Mouse (Mus musculus): ENCODE results near the gene Col4a6.

Col4a6 gene

DNA sequence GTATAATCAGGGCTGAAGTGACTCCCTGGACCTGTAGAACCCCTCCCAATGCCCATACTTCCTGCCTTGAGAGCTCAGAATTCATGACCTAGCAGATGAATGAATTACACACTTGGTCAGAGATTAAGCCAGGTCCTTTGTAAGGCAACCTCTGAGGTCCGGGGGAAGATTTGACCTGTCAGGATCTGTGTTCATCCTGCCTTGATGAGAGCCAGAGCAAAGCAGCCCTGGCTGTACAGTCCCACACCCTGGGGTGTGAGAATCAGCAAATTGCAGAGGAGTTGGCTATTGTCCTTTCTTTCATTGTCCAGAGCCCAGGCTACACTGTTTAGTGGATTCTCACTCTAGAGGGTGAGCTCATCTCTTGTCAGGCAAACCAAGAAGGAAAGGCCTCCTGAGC, 207.9 kb downstream of the Col4a6 start:
- peak; percentile 0 for DNase-seq (ENCODE audit: extremely low spot score)

DNA sequence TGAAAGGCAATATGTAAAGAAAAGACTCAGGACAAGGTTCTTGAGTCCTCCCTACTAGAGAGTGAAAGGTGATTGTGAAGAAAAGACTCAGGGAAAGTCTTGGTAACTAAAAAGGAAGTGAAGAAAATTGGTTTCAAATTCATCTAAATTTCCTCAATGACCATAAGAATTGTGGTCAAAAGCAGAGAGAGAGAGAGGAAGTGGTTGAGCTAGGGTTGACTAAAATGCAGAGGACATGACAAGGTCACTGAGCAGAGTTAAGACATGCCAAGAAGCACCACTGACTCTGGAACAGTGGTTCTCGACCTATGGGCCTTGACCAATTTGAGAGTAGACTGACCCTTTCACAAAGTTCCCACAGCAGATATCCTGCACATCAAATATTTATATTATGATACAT, 224.2 kb downstream of the Col4a6 start:
- no peak for DNase-seq (ENCODE audit: extremely low spot score)

DNA sequence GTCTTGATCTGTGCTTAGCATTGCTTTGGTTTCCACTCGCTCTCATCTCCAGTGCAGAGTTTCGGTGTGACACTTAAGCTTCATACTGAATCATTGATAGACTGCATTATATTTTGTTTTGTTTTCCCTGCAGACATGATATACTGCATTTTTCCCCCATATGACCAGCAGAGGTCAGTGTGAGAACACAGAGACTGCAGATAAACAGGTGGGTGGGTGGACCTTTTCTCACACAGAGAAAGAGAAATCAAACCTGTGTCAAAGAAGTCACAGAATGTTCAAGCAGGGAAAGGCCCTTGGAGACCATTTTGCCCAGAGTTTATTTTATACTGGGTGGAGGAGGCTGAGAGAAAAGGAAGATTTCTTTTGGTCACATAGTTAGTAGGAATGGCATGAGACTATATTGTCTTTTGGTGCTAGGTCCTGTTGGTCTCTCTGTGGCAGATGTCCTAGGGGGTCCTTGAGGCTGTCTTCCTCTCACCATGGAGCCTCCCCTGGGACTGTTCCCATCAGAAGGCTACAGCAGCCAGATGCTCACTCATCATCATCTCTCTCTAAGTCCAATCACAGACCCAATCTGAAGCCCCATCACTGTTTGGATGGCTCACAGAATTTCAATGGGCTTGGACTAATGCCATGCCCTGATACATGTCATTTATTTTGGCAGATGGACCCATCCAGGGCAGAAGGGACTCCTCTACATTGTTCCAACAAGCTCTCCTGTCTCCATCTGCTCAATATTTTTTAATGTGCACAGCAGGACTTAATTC, 237.1 kb downstream of the Col4a6 start:
- peak; percentile 14 for DNase-seq (ENCODE audit: extremely low spot score)

DNA sequence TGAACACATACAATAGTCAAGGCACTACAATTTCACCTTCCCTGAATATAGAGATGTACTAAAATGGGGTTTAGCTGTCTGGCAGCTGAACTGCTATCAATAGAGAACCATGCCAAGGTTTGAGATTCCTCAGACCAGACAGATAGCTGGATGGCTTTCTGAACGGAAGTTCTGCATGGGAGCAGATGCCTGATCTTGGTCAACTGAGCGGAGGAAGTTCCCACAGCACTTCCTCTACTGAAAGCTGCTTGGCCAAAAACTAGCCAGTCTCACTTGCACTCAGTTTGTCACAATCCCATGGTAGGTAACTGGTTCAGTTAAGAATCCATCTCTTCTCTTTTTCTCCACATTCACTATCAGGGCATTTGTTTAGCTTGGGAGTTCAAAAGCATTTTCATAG, 245.7 kb downstream of the Col4a6 start:
- no peak for DNase-seq (ENCODE audit: extremely low spot score)

DNA sequence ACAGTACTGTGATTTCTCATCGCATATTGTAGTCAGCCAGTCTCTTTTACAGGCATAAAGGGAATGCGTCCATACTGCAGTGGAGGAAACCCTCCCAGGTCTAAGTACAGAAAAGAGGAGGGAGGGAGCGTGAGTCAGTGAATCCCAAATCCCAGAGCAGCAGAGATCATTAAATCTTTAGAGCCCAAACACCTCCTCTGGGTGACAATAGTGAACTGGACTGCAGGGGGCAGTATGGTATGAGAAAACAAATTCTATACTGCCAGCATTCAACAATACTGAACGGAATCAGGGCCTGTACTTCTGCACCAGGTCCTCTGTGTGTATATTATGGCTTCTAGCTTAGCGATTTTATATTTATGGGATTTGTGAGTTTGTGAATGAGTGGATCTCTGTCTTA, 261.1 kb downstream of the Col4a6 start:
- peak; percentile 35 for DNase-seq (ENCODE audit: extremely low spot score)

DNA sequence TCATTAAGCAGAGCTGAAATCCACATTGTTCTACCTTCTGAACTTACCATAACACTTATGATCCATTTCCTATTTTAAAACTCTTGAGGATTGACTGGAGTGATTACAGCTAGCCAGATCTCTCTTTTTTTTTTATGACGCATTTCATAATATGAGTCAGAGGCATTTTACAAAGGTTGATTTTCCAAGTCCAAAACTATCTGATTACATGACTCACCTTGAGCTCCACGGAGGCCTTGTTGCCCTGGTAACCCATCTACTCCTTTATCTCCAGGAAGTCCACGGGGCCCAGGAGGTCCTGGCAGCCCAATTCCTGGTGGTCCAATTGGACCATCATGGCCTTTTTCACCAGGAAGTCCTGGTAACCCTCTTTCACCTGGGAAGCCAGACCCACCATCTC, 274.9 kb downstream of the Col4a6 start:
- DNase-seq (ENCODE audit: extremely low spot score), result no peak

DNA sequence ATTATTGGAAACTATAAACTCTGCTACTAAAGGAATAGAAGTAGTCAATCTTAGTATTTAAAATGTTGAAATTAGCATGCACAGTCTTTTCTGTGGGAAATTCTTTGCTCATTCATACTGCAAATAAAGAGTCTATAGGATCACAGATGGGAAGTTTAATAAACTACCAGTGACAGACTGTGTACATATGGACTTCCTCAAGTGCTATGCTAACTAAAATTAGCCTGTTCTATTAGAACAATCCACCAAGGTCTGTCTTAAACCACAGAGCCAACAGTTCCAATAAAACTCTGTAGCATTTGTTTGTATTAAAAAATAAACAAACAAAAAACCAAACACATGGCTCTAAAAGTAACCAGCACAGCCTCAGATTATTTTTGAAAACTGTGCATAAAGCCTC, 278.8 kb downstream of the Col4a6 start:
- DNase-seq (ENCODE audit: extremely low spot score), result no peak

DNA sequence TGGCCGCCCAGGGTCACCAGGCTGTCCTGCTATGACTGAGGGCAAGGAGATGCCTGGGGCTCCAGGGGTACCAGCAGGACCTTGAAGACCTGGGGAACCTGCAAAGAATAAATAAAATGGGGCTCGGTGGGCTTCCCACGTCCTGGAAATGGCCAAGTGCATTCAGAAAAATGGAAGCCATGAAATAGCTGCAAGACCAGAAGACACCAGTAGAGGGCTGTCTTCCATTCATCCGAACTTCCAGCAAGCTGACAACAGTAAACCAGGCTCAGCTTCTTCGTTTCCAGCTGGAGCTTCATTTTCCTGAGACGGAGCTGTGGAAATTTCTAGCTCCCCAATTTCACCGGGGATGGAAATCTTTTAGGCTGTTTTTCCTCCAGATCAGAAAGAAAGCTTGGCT, 298.5 kb downstream of the Col4a6 start:
- DNase-seq (ENCODE audit: extremely low spot score), result peak; percentile 25

DNA sequence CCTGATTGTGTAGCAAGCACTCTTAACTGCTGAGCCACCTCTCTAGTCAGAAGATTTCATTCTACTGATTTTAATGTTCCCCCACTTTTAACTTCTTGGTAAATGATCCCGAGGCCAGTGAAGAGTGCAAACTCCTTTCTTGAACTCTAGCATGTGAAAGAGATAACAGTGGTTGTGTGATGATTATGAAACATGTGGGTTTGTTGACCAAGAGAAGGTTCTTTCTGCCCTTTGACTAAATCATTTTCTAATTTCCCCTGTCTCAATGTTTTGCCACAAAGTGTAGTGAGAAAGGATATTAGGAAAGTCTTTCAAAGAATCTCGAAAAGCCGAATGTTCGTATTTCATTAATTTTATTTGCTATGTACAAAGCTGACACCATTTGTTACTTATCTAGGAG, 308.8 kb downstream of the Col4a6 start:
- no peak for DNase-seq (ENCODE audit: extremely low spot score)

DNA sequence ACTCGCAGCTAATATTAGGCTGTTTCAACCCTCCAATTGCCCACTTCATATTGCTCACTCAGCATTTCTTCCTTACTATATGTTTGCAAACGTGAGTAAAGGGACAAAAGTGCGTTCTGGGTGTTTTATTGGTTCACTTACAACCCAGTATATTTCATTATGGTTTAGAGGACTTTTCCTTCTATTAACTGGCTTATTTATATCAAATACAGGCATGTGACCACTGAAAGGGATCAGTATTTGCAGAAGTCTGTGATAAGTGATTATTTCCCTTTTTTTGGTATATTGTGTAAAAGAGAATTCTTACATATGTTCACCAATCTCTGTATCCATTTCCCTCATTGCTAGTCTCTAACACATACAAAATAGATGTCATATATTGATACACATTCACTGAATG, 313.5 kb downstream of the Col4a6 start:
- DNase-seq (ENCODE audit: extremely low spot score), result no peak

DNA sequence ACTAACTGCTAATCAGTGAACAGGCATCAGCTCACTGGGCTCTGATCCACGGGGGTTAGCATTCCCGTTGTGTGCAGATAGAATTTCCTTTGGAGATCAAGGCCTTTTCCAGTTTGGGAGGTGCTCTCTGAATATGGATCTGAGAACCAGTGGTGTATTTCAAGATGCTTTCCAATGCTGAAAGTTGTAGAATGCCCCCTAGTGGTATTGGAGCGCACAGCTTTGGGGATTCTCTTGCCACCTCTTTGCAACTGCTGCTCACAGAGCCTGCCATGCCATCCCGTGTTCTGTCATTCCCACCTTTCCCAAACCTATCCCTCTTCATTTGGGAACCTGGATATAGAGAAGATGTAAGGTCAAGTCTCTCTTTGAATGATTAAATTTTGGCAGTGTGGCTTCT, 315.7 kb downstream of the Col4a6 start:
- peak; percentile 21 for DNase-seq (ENCODE audit: extremely low spot score)

DNA sequence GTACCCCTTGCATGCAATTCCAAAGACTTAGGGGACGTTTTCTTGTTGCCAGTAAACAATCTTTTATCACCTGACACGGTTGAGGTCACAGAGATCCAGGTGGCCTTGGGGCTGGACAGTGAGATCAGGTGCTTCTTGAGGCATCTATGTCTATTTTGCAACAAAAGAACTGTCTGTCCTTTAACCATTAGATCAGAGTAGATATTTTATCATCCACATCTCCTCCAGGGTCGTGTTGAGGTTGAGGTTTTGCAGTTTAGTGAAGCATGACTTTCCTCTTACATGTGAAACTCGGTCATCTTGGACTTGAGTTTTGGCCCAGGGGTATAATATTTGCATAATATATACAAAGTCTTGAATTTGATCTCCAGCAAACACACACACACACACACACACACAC, 316.2 kb downstream of the Col4a6 start:
- DNase-seq (ENCODE audit: extremely low spot score), result no peak

DNA sequence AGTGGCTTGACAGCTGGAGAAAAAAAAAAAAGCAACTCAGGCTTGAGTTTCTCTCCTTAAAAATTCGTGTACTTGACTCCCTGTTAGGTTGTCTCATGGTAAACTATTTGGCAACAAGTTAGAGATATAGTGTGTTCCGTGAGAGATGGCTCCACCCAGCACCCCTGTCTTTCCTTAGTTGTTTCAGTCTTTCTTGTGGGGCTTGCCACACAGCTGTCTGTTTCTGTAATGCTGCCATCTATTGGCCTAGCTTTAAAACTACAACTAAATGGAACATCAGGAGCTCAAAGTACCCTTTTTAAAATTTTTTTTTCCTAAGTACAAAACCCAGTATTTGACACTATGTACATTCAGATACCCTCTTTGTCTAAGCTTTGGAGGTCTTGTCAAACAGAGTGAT, 317.2 kb downstream of the Col4a6 start:
- DNase-seq (ENCODE audit: extremely low spot score), result no peak

DNA sequence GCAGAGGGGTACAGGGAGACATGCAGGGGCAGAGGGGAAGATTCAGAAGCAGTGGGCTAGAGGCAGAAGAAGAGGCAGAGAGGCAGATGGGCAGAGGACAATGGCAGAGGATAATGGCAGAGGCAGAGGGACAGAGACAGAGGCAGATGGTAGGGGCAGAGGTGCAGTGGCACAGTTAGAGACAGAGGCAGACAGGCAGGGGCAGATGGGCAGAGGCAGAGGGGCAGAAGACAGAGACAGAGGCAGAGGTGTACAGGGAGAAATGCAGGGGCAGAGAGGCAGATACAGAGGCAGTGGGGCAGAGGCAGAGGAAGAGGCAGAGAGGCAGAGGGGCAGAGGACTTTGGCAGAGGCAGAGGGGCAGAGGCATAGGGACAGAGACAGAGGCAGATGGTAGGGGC, 322.7 kb downstream of the Col4a6 start:
- no peak for DNase-seq (ENCODE audit: extremely low spot score)

DNA sequence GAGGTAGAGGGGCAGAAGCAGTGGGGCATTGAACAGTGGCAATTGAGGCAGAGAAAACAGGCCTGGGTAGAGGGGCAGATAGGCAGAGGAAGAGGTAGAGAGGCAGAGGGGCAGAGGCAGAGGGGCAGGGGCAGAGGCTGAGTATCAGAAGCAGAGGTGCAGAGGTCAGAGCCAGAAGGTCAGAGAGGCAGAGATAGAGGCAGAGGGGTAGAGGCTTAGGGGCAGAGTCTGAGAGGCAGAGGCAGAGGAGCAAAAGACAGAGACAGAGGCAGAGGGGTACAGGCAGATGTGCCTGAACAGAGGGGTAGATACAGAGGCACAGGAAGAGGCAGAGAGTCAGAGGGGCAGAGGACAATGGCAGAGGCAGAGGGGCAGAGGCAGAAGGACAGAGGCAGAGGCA, 323.6 kb downstream of the Col4a6 start:
- no peak for DNase-seq (ENCODE audit: extremely low spot score)

DNA sequence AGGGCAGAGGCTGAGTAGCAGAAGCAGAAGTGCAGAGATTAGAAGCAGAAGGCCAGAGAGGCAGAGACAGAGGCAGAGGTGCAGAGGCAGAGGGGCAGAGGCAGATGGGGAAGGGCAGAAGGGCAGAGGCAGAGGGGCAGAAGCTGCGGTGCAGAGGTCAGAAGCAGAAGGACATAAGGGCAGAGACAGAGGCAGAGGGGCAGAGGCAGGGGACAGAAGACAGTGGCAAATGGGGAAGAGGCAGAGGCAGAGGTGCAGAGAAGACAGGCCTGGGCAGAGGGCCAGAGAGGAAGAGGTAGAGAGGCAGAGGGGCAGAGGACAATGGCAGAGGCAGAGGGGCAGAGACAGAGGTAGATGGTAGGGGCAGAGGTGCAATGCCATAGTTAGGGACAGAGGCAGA, 324.2 kb downstream of the Col4a6 start:
- DNase-seq (ENCODE audit: extremely low spot score), result no peak

All from embryo, embryonic 9.5 days (tissue).